Mouse (Mus musculus) small intestine, adult 2 months (tissue): ENCODE measurements around the gene Wap. TPM values are rescaled to one million over a fixed set of nuclear protein-coding genes. Genes with fewer than 3 reads are reported as not detected.

Source experiments
- H3K27ac ChIP-seq: fragments of 200-500 bp; 2 replicates; pipeline ENCODE4 v1.5.1; 2012; ENCODE audit warnings: low read depth, low read length, control low read depth, inconsistent platforms; ENCODE audit not compliant: insufficient read depth
- H3K27me3 ChIP-seq: fragments of 200-500 bp; 2 replicates; pipeline ENCODE4 v1.6.1; 2012; ENCODE audit warnings: mild to moderate bottlenecking, moderate library complexity, low read length, inconsistent platforms; ENCODE audit not compliant: control insufficient read depth, insufficient read depth
- H3K36me3 ChIP-seq: fragments of 200-500 bp; 2 replicates; pipeline ENCODE4 v1.6.1; 2012; ENCODE audit warnings: mild to moderate bottlenecking, low read length, control low read depth, inconsistent platforms; ENCODE audit not compliant: control insufficient read depth, insufficient read depth
- H3K4me1 ChIP-seq: fragments of 200-500 bp; 2 replicates; pipeline ENCODE4 v1.6.1; 2012; ENCODE audit warnings: low read length, inconsistent platforms, mixed read lengths; ENCODE audit not compliant: control insufficient read depth, insufficient read depth, insufficient read length
- H3K4me3 ChIP-seq: fragments of 200-500 bp; 2 replicates; pipeline ENCODE4 v1.5.1; 2012; ENCODE audit warnings: low read depth, mild to moderate bottlenecking, control low read depth, inconsistent platforms, low read length, moderate library complexity
- CTCF ChIP-seq: fragments of 200-500 bp; IDR thresholded peaks from 2 replicates; pipeline ENCODE4 v1.5.1; 2012; ENCODE audit warnings: low read depth, mild to moderate bottlenecking, control low read depth, inconsistent platforms, low read length, moderate library complexity, mixed read lengths; ENCODE audit not compliant: insufficient replicate concordance, insufficient read length; ENCODE audit errors: extremely low read depth
- POLR2A ChIP-seq: fragments of 200-500 bp; IDR thresholded peaks from 2 replicates; pipeline ENCODE4 v1.6.1; 2012; ENCODE audit warnings: low read depth, mild to moderate bottlenecking, control low read depth, inconsistent platforms, low read length, moderate library complexity
- whole genome bisulfite sequencing: fragments of 180-500 bp; shearing (Covaris S2); methylation state at CpG from one replicate; pipeline ENCODE4 v1.1.7; 2018; 5-methylcytosine and 5-hydroxymethylcytosine counted together
- polyA plus RNA-seq: library from polyadenylated mRNA; depleted of rRNA; stranded (reverse); fragments of >200 nt; gene quantifications from 2 replicates; pipeline ENCODE4 v1.2.3, GENCODE M21; 2012; rRNA removed

The Wap gene
- polyA plus RNA-seq, 1 experiment = not detected

DNA sequence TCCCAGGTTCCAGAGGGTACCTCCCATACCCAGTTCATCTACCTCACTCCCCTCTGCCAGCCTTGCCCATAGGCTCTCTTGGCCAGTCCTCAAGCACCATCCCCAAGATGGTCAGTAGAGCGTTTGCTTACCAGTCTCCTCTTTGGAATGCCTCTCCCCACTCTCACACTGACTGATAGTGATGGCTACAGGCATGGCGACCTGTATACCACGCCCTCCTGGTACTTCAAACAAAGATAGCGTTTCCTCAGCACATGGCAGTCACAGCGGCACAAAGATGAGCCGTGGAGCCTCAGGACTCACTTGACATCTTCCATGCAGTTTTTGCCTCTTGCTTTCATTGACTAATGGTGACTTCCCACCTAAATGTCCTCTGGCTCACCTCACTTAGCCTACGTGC lies 48.6 kb downstream of the Wap start:
- no peak overlapping the region for H3K4me3 ChIP-seq
- H3K4me1 ChIP-seq = no peaks in the 10 kb centered on the region
- 74% methylated on average over 7 of the region's 7 CpGs for WGBS
- peaks cover 39% of the 10 kb centered on the region for H3K36me3 ChIP-seq
- H3K27me3 ChIP-seq = no peaks in the 10 kb centered on the region
- TF ChIP-seq POLR2A = no peak
- no peak for TF ChIP-seq CTCF
- no peak overlapping the region for H3K27ac ChIP-seq

DNA sequence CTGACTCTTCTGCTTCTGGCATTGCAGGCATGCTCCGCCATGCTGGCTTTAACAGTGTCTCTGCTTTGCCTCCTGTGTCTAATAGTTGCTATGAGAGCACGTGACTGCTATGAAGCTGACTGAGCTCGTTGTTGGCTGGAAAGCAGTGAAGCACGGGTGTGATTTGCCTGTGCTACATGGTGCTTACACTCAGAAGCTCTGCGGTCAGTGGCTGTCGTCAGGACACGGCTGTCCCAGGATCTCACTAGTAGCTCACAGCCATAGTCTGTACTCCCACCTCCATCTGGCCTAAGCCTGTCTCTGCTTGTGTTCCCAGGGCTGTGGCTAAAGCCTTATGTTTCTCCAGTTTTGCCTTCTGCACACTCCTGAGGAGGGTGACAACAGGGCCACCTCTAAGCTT lies 50.1 kb downstream of the Wap start:
- TF ChIP-seq CTCF (no peak), POLR2A (no peak)

DNA sequence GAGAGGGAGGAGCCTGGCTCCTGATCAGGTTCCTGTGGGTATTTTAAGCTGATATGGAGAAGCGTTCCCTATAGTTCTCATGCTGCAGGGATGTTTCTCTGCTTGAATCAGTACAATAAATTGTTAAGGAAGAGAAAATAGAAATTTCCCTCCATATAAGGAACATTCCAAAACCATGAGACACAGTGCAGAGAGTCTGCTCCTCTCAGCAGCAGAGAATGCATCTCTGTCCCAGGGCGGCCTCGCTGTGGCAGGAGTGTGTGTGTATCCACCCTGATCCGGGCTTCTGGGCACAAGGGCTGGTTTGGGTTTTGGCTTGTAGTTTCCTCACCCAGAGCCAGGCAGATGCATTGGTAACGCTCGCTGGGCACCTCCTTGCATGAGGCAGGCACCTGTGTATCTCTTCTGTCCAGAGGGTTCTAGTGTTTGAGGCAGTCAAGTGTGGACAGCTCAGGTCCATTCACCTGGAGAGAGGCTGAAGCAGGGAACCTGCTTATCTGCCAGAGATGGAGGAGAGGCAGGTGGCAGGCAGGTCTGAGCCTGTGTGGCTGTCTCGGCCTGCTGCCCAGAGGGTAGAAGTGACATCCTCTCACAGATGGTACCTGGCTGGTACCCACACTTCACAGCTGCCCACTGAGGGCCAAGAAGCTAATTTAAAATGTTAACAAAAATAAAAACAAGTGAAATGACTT lies 51.0 kb downstream of the Wap start:
- H3K4me3 ChIP-seq = no peak overlapping the region
- TF ChIP-seq POLR2A = no peak
- TF ChIP-seq CTCF = no peak
- H3K36me3 ChIP-seq = peaks cover 28% of the 10 kb centered on the region
- peak overlapping the region; percentile 38 for H3K27ac ChIP-seq
- H3K4me1 ChIP-seq = no peaks in the 10 kb centered on the region
- H3K27me3 ChIP-seq = no peaks in the 10 kb centered on the region
- 86% methylated on average over 7 of the region's 7 CpGs for WGBS

More for the DNA sequence above, 50.1 kb downstream of the Wap start:
- H3K36me3 ChIP-seq = peaks cover 30% of the 10 kb centered on the region
- H3K27ac ChIP-seq = no peak overlapping the region
- no peak overlapping the region for H3K4me3 ChIP-seq
- no peaks in the 10 kb centered on the region for H3K4me1 ChIP-seq
- 89% methylated on average over 7 of the region's 7 CpGs for WGBS
- no peaks in the 10 kb centered on the region for H3K27me3 ChIP-seq

DNA sequence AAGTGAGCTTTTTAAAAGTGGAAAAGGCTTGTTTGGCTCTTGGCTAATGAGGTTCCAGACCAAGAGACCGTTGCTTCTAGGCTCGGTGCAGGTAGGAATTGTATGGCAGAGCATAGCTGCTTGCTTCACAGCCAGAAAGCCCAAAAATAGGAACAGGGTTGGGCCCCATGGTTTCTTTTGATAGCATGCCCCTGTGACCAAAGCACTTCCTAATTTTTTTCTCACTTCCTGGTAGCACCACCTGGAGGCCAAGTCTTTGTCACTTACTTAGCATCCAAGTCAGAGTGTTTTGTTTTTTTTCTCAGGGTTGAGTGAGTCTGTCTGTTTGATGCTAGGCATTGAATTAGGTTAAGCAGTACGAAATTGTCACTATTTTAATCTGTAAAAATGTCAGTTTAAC lies 51.8 kb downstream of the Wap start:
- no peaks in the 10 kb centered on the region for H3K27me3 ChIP-seq
- 0 out of 2 replicates have a peak overlapping the region, but pooled peaks have one; percentile 38 for H3K27ac ChIP-seq
- TF ChIP-seq CTCF = no peak
- TF ChIP-seq POLR2A = no peak
- H3K4me3 ChIP-seq = no peak overlapping the region
- peaks cover 25% of the 10 kb centered on the region for H3K36me3 ChIP-seq
- no peaks in the 10 kb centered on the region for H3K4me1 ChIP-seq
- 57% methylated on average over 3 of the region's 3 CpGs for WGBS

DNA sequence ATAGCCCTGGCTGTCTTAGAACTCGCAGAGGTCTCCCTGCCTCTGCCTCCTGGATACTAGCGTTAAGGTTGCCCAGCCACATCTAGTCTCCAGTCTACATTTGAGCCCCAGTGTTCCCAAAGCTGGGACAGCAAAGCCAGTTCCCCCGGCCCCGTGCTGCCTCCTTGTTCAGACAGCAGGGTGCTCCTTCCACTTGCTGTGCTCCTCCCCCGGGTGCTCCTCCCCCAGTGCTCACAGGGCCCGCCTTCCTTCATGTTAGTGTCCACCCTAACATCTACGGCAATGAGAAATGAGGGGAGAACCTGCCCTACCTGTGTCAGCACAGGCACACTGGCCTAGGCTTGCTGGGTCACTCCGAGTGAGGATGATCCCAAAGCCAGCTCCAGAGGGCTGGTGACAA lies 52.7 kb downstream of the Wap start:
- WGBS = 84% methylated on average over 8 of the region's 8 CpGs
- no peak overlapping the region for H3K27ac ChIP-seq
- no peaks in the 10 kb centered on the region for H3K27me3 ChIP-seq
- TF ChIP-seq CTCF (no peak), POLR2A (no peak)
- peaks cover 17% of the 10 kb centered on the region for H3K36me3 ChIP-seq
- H3K4me3 ChIP-seq = no peak overlapping the region
- no peaks in the 10 kb centered on the region for H3K4me1 ChIP-seq

Other genes starting within 250 kb of the Wap start
- gene Zmiz2, start 249.6 kb downstream of the Wap start, polyA plus RNA-seq = 68.7 and 85.9 TPM in 2 replicates
- 275 and 276 TPM in 2 replicates for gene Ppia, start 223.2 kb downstream of the Wap start, polyA plus RNA-seq
- gene H2afv, start 194.2 kb downstream of the Wap start, polyA plus RNA-seq = 63.8 and 141 TPM in 2 replicates
- 4.2 and 7.0 TPM in 2 replicates for gene Purb, start 162.7 kb downstream of the Wap start, polyA plus RNA-seq
- gene Myo1g, start 117.7 kb downstream of the Wap start, polyA plus RNA-seq = 9.8 and 15.5 TPM in 2 replicates
- 25.7 and 39.0 TPM in 2 replicates for gene Ccm2, start 91.8 kb downstream of the Wap start, polyA plus RNA-seq
- gene Nacad, start 32.6 kb downstream of the Wap start, polyA plus RNA-seq = 1.7 and 1.9 TPM in 2 replicates
- gene Tbrg4, start 12.6 kb downstream of the Wap start, polyA plus RNA-seq = 85.9 and 101 TPM in 2 replicates
- 2.7 and 3.5 TPM in 2 replicates for gene Ramp3, start 19.9 kb upstream of the Wap start, polyA plus RNA-seq
- not detected in 2 replicates for gene Gm11983, start 199.0 kb upstream of the Wap start, polyA plus RNA-seq